Mouse (Mus musculus) spleen, adult 12 weeks (tissue): ENCODE results near the gene Crybb1.

ENCODE experiments used
- DNase-seq: peaks from one replicate; pipeline ENCODE4 v3.0.0; 2022; ENCODE audit warnings: low spot score

The Crybb1 gene

DNA sequence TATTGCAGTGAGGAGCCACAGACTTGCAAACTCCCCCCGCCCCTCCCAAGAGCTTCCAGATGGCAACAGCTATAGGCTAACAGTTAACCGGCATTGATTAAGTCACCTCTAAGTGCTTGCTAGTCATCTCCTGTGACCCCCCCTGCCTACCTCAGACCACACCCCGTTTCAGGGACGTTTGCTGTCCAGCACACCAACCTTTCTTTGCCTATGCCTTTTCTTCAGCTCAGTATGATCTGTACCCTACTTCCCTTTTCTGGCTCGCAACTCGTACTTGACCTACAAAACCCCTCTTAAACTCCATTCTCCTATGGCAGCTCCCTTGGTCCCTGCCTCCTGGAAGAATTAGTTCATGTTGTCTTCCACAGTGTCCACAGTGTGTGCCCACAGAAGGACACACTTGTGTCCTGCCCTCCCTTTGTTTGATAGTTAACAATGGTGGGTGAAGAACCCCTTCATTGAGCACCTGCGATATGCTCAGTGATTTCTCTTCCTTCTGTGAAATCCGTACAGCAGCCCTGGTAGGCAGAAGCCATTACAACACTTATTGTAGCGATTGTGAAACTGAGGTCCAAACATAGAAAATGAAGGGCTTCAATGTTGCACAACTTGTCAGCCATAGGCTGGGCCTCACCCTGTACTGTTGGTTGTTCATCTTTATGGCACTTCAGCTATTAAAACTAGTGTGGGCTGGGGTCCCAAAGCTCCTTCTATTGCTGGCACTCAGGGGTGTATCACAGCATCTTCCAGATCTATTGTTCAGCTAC is 10.6 kb downstream of the Crybb1 start:
- no peak for DNase-seq

DNA sequence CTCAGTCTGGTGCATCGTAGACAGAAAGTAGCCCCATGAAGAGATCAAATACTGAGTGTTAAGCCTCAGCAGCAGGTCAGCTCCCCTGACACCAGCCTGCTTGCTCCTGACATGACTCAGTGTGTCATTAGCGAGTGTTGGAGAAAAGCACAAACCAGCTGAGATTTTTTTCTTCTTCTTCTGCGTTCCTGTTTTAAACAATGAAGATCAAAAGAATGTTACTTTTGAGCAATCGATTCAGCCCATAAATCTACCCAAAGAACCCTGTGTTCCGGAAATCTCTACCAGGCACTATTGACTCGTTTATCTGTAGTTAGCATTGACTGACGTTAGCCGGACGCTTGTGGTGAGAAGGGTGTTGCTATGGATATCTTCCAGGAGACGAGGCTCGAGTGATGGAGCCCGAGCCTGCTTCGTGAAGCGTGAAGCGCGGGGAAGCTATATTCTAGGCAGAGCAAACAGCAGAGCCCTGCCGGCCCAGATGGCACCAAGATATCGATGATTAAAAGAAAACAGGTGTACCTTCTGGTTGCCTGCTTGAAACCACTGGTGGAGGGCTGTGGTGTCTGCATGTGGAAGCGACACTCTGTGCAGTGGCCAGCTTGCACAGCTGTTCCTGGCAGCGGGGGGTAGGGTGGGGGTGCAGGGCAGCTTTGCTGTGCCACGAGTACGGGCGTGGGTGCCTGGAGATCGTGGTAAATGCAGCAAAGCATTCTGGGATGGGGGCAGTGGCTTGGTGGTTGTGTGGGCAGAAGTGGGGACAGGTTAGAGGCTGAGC is 15.3 kb downstream of the Crybb1 start:
- no peak for DNase-seq

DNA sequence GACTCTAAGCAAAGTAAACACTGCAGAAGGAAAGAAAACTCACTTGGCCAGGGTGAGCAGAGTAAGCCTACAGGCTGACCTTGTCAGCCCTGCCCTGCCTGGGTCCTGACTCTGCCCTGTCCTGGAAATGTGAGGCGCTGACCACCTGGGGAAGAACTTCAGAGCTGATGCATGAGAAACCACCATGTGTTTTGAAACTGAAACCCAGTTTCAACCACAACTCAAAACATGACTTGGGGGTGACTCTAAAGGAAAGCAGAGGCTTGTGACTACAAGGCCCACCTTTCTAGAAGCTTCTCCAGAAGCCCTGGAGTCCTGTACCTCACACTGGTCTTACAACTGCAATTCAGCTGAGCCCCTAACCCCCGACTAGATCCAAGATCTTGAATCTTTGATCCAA is 17.3 kb downstream of the Crybb1 start:
- DNase-seq = no peak

- DNase-seq = no peak
These were observed 18.3 kb downstream of the Crybb1 start for GRCm38 (mm10) chr5:112273746-112274463.

DNA sequence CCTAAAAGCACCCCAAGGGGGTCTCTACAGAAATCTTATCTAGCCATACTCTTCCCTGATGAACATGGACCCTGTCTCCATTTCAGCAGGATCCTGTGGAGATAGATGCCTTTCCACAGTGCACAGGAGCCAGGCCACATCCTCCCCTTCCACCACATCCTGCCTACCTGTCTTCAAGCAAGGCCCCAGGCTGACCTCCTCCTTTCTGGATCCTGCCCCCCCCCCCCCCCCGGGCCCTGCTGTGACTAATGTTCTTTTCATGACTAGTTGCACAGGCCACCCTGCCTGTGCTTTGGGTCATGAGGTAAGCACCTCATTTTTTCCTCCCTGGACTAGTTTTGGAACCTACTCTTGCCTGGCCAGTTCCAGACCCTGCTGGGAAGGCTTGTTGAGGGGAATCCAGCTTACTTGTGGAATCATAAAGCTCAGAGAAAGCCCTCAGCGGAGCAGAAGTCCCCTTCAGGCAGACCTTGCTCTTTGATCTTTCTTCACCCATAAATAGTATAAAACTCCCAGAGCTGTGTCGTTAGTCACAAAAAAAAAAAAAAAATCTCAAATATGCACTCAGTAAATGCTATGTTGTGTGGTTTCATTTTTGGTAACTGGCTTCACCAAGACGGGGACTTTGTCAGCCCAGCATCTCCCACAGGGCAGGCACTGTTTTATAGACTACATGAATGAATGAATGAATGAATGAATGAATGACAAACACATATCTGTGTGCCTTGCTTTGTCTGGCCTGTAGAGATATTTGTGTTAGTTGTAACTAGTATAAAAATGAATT is 19.6 kb downstream of the Crybb1 start:
- no peak for DNase-seq

GRCm38 (mm10) chr5:112276267-112276873 is 20.8 kb downstream of the Crybb1 start, which contains the start of gene Tpst2:
TSS of gene Tpst2 (plus strand) at chr5:112276691.
- peak; percentile 100 for DNase-seq

DNA sequence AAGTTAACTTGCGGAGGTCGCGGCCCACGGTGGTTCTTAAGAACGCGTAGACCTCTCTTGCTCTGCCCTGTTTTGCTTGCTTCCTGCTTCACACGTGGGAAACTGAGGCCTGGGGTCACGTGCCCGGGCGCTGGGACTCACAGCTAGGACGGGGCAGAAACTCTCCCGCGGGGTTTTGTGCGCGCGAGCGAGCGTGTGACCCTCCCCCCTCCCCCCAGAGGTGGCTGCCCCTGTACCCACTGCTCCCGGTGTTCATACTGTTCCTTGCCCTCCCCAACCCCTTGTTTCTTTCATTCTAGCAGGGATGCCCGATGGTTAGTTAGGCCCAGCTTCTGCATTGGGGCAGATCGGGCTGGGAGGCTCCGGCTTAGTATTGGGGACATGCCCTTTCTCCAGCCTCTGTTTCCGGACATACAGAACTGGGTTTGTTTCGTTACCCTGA is 21.3 kb downstream of the Crybb1 start:
- DNase-seq = no peak

DNA sequence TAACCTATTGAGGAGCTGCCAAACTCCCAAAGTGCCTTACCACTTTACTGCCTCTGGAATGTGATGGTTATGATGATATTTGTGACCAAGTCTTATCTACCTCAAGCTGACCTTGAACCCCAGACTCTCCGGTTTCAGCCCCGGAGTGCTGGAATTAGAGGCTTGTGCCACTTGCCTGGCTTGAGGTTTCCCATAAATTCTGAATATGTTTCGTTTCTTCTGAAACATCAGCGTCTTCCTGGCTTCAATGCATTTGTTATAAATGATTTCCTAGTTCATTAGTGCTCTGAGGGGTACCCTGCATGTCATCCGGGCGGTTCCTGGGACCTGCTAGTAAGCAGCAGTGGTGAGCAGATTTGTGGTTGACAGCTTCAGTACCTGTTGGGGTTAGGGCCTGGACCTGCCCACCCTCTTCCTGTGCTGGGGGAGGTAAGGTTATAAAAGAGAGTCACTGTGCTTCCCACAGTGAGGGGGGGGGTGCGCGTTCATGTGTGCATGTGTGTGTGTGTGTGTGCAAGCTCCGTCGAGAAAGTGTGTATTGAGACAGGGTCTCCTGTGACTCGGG is 22.4 kb downstream of the Crybb1 start:
- DNase-seq = no peak

GRCm38 (mm10) chr5:112279181-112280021 is 23.8 kb downstream of the Crybb1 start:
- no peak for DNase-seq

DNA sequence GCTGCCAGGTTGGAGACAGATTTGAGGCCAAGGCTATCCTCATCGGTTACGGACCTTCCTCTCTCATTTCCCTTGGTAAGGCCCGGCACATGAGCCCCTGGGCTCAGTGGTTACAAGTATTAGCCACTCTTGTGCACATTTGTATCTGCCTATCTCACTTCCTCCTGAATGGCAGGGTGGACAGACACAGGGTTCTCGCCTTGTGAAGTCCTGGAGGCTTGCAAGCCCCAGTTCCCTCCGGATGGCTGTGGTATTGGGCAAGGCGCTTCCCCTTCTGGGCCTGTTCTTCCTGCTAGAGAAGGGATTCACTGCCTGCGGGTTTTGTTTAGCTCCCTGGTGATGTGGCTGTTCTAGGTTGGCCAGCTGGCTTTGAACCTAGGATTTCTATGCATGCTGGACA is 24.5 kb downstream of the Crybb1 start:
- DNase-seq = no peak

DNA sequence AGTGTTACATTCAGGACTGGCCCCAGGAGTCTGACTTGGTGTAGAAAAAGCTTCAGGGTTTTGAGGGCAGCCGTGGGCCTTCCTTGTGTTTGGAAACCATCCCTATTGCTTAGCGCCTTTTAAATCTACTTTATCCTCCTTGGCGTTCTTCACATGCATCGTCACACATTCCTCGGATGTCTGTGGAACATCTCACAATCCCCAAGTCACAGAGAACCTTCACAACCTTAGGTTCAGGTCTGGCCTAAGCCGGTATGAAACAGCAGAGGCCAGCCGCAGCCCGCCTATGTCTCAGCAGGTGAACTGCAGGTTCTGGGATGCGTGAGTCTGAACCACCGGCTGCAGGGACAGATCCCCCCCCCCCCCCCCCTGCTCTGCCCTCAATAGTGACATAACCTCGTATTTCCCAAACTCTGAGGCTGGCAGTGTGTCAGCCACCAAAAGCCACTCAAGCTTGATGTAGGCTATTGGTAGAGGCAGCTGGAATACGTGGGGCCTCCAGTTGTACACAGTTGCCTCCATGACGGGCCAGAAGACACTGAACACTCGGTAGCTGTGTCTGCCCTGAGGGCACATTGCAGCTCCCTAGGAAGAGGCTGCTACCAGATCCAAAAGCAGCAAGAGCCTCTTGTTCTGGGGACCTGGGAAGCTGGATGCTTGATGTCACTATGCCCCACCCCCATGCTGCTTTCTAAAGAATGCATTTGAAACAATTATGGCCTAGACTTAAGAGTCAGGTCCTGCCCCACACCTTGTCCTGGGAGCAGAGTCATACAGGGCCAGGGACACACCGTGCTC is 25.4 kb downstream of the Crybb1 start:
- no peak for DNase-seq

DNA sequence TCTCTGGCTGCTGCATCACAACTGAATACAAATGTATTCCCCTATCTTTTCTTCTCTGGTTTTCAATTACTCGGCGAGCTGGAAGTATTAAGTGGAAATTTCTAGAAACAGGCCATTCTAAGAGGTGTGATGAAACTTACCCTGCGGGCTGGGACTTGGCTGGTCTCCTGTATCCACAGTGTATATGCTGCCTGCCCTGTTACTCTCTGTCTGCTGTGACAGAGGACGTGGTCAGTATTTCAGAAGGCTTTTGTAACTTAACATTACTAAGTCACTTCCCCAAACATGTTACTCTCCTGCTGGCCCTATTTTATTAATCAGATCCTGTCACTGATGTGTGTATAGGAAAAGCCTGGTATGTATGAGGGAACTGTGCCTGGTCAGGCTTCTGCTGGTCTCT is 26.1 kb downstream of the Crybb1 start:
- no peak for DNase-seq

DNA sequence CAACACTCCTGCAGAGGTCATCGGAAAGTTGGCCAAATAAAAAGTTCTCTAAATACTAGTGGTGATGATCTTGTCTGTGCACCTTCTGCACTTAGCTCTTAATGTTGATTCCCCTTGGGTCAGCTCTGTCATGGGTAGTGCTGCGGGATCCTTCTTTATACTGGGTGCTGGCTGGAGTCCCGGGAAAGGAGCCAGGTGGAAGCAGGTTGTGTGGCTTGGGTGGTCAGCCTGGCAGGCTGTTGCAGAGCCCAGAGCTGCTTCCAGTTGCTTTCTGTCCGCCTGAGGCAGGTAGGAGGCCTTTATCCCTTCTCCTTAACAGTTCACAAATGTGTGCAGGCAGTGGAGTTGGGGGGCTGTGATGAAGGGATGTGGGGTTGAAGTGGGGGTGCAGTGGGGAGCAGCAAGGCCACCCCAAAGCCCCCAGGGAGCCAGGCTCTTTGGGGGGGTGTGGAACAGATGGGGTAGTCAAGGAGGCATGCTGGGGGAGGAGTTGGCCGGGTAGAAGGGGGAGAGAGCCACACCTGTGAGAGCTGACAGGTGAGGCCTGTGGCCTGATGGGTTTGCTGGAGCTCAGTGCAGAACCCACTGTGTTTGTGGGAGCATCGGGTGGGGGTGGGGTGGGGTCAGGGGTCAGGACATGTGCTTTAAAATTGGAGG is 26.6 kb downstream of the Crybb1 start:
- DNase-seq = no peak

DNA sequence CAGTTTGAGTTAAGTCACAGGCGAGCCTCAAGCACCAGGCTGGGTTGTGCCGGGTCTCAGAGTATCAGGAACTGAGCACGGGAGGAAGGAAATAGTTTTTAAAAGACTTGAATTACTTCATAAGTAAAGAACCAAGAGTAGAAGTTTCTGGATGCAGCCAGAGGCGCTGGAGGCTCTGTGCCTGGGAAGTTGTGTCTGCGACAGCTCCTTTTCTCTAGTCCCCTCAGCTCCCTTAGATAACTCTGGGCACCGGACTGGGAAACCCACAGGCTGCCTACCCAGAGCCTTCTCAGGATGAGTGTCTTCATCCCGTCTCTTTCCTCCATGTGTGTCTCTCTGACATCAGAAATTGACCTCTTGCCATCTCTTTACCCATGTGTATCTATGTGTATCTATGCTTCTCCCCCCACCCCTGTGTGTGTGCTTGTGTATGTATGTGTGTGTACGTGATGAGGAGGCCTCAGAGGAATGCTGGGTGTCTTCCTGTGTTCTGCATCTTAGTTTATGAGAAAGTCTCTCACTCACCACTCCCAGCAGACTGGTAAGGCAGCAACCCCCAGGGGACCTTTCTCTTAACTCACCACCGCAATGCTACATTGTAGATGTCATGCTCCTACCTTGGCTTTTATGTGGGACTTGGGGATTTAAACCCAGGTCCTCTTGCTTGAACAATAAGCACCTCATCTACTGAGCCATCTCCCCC is 27.3 kb downstream of the Crybb1 start:
- no peak for DNase-seq

GRCm38 (mm10) chr5:112283543-112284202 is 28.1 kb downstream of the Crybb1 start:
- DNase-seq = no peak

DNA sequence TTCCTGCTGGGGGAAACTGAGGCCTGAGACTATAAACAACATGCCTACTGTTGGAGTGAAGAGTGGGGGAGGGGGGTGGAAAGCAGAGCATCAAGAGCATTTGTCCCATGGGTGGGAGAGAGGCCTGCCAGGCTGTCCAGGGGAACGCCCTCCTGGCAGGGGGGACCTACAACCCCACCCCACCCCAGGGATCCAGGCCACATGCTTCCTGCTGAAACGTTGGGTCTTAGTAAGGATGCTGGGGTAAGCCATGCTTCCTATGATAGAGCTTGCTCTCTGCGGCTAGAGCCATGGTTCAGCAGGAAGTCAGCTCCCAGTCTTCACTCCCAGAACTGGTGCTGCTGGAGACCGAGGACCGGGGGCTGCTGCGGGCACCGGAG is 28.6 kb downstream of the Crybb1 start:
- no peak for DNase-seq

DNA sequence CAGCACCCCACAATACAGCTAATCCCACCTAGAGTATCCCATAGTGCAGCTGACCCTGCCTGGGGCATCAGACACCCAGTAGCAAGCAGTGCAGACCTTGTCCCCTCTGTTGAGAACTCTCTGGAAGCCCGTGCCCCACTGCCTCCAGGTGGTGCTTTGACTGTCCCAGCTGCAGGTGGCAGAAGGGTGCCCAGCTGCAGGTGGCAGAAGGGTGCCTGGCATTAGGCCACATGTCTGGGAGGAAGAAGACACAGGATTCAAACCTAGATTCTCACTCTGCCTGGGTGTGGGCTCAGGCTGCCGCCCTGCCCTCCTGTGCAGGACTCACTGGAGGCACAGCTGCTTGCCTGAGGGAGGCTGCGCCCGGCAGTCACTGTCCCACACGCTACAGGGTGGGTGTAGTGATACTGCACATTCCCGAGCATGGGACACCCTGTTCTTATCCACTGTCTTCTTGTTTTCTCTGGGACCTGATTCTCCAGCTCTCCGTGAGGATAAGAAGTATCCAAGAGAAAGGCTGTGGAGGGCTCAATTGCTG is 30.0 kb downstream of the Crybb1 start:
- no peak for DNase-seq
